Comparison of ENCODE assay signal across 28 mouse cellular contexts in genomic region chr3:34242126-34242525, GRCm38 (mm10).
"Had no signal": no experiment of that assay in that cellular context is flagged by ENCODE, and none has a peak within 500 bp of the region (broad histone marks: within the 10 kb centered on the region; RNA-seq: fewer than 3 reads in every experiment).

No protein-coding gene starts in this region.

- H3K9ac ChIP-seq: embryonic facial prominence, embryonic 12.5 days; embryonic facial prominence, embryonic 13.5 days; embryonic facial prominence, embryonic 15.5 days; forebrain, embryonic 12.5 days; forebrain, embryonic 13.5 days; forebrain, embryonic 15.5 days; forebrain, postnatal 0 days had no signal

- H3K9me3 ChIP-seq: embryonic facial prominence, embryonic 10.5 days; embryonic facial prominence, embryonic 12.5 days; embryonic facial prominence, embryonic 13.5 days; embryonic facial prominence, embryonic 15.5 days; forebrain, embryonic 10.5 days; forebrain, embryonic 12.5 days; forebrain, embryonic 13.5 days; forebrain, embryonic 15.5 days had no signal

- H3K27me3 ChIP-seq: embryonic facial prominence, embryonic 12.5 days; embryonic facial prominence, embryonic 13.5 days; forebrain, embryonic 12.5 days; forebrain, embryonic 13.5 days; forebrain, embryonic 15.5 days had no signal

- DNase-seq: cerebellum, adult 2 months; cerebellum, adult 8-10 months; cerebellum, adult 9-10 months; cerebellum, adult 9-11 months; cerebellum, postnatal 10 days; cerebellum, postnatal 14 days; cerebellum, postnatal 25 days; cerebellum, postnatal 36 days; embryo, embryonic 11 days; forebrain, postnatal 0 days; gastrocnemius, adult 2 months; gastrocnemius, postnatal 10 days; gastrocnemius, postnatal 14 days; gastrocnemius, postnatal 25 days; gastrocnemius, postnatal 36 days; heart, adult 18-20 months; heart, adult 2 months had no signal

- H3K27ac ChIP-seq: embryonic facial prominence, embryonic 10.5 days; embryonic facial prominence, embryonic 12.5 days; embryonic facial prominence, embryonic 13.5 days; embryonic facial prominence, embryonic 15.5 days; forebrain, embryonic 10.5 days; forebrain, embryonic 12.5 days; forebrain, embryonic 13.5 days; forebrain, embryonic 15.5 days; gastrocnemius, adult 2 months; heart, adult 2 months had no signal

- H3K4me2 ChIP-seq: embryonic facial prominence, embryonic 12.5 days; embryonic facial prominence, embryonic 13.5 days; embryonic facial prominence, embryonic 15.5 days; forebrain, embryonic 12.5 days; forebrain, embryonic 13.5 days; forebrain, embryonic 15.5 days had no signal

- ATAC-seq: forebrain, embryonic 13.5 days; forebrain, embryonic 14.5 days; forebrain, embryonic 15.5 days; forebrain, embryonic 16.5 days; forebrain, postnatal 0 days had no signal

- H3K36me3 ChIP-seq: embryonic facial prominence, embryonic 10.5 days; embryonic facial prominence, embryonic 12.5 days; embryonic facial prominence, embryonic 13.5 days; embryonic facial prominence, embryonic 15.5 days; forebrain, embryonic 10.5 days; forebrain, embryonic 12.5 days; forebrain, embryonic 15.5 days had no signal

- H3K4me1 ChIP-seq: embryonic facial prominence, embryonic 10.5 days; embryonic facial prominence, embryonic 12.5 days; embryonic facial prominence, embryonic 13.5 days; embryonic facial prominence, embryonic 15.5 days; forebrain, embryonic 12.5 days; forebrain, embryonic 13.5 days; forebrain, embryonic 15.5 days had no signal

- H3K4me3 ChIP-seq: embryonic facial prominence, embryonic 10.5 days; embryonic facial prominence, embryonic 12.5 days; embryonic facial prominence, embryonic 13.5 days; embryonic facial prominence, embryonic 15.5 days; erythroblast, embryonic 14.5 days; forebrain, embryonic 10.5 days; forebrain, embryonic 12.5 days; forebrain, embryonic 13.5 days; forebrain, embryonic 15.5 days; gastrocnemius, adult 2 months; heart, adult 2 months had no signal
